Mouse (Mus musculus) liver, embryonic 15.5 days (tissue): ENCODE measurements around the gene Btbd9. TPM values are rescaled to one million over a fixed set of nuclear protein-coding genes. Genes with fewer than 3 reads are reported as not detected.

ENCODE experiments used
- ATAC-seq: fragments of 200-750 bp; cut with Nextera tagmentation; 2 replicates; pipeline ENCODE4 v1.8.0; 2017; ENCODE audit warnings: moderate number of reproducible peaks, mild to moderate bottlenecking, moderate library complexity; ENCODE audit not compliant: insufficient read depth
- H3K27ac ChIP-seq: fragments of 300-500 bp; sonication (generic); replicated peaks from 2 replicates; pipeline ENCODE4 v1.5.1; 2015; ENCODE audit warnings: mild to moderate bottlenecking, inconsistent platforms
- H3K27me3 ChIP-seq: fragments of 300-500 bp; sonication (generic); 2 replicates; pipeline ENCODE4 v1.6.1; 2015; ENCODE audit warnings: mild to moderate bottlenecking, inconsistent platforms
- H3K36me3 ChIP-seq: fragments of 300-500 bp; sonication (generic); replicated peaks from 2 replicates; pipeline ENCODE4 v1.6.1; 2015; ENCODE audit warnings: moderate library complexity, mild to moderate bottlenecking, inconsistent platforms
- H3K4me1 ChIP-seq: fragments of 300-500 bp; sonication (generic); replicated peaks from 2 replicates; pipeline ENCODE4 v1.6.1; 2015; ENCODE audit warnings: inconsistent platforms
- H3K4me2 ChIP-seq: fragments of 300-500 bp; sonication (generic); 2 replicates; pipeline ENCODE4 v1.6.1; 2015; ENCODE audit warnings: moderate library complexity, mild to moderate bottlenecking, inconsistent platforms
- H3K4me3 ChIP-seq: fragments of 300-500 bp; sonication (generic); replicated peaks from 2 replicates; pipeline ENCODE4 v1.5.1; 2015; ENCODE audit warnings: mild to moderate bottlenecking, inconsistent platforms
- H3K9ac ChIP-seq: fragments of 300-500 bp; sonication (generic); 2 replicates; pipeline ENCODE4 v1.6.1; 2015; ENCODE audit warnings: moderate library complexity, mild to moderate bottlenecking, inconsistent platforms
- H3K9me3 ChIP-seq: fragments of 300-500 bp; sonication (generic); replicated peaks from 2 replicates; pipeline ENCODE4 v1.6.1; 2016; ENCODE audit warnings: inconsistent platforms
- WGBS: fragments of 180-500 bp; shearing (Covaris S2); methylation state at CpG from one replicate; pipeline ENCODE4 v1.1.7; 2015; ENCODE audit warnings: mixed read lengths; ENCODE audit not compliant: insufficient replicate concordance; 5-methylcytosine and 5-hydroxymethylcytosine counted together
- polyA plus RNA-seq: library from polyadenylated mRNA; unstranded; fragments of >200 nt; fragmentation: Nextera tagmentation; extraction: Ambion mirVana; gene quantifications from 2 replicates; pipeline ENCODE4 v1.2.1, GENCODE M21; 2015

The Btbd9 gene
- polyA plus RNA-seq, 1 experiment from 2014 or later = 12.2 TPM

GRCm38 (mm10) chr17:30187581-30187980, 388.7 kb downstream of the Btbd9 start:
- Histone ChIP-seq H3K27me3 (no peaks in the 10 kb centered on the region), H3K4me3 (no peak overlapping the region), H3K4me1 (no peaks in the 10 kb centered on the region), H3K27ac (no peak overlapping the region), H3K4me2 (no peak overlapping the region), H3K36me3 (peaks cover 4% of the 10 kb centered on the region; the same call in 1 of the 2 replicates), H3K9me3 (no peaks in the 10 kb centered on the region), H3K9ac (no peak overlapping the region)
- 66% methylated on average over 5 of the region's 5 CpGs for WGBS
- ATAC-seq = no peak

GRCm38 (mm10) chr17:30187154-30187553, 389.1 kb downstream of the Btbd9 start:
- H3K9me3 ChIP-seq = no peaks in the 10 kb centered on the region
- no peak overlapping the region for H3K4me3 ChIP-seq

GRCm38 (mm10) chr17:30183561-30183960, 392.7 kb downstream of the Btbd9 start:
- no peaks in the 10 kb centered on the region for H3K36me3 ChIP-seq
- H3K4me3 ChIP-seq = no peak overlapping the region
- no peaks in the 10 kb centered on the region for H3K4me1 ChIP-seq
- ATAC-seq = no peak
- 86% methylated on average over 6 of the region's 6 CpGs for WGBS
- no peaks in the 10 kb centered on the region for H3K9me3 ChIP-seq
- no peaks in the 10 kb centered on the region for H3K27me3 ChIP-seq
- no peak overlapping the region for H3K27ac ChIP-seq
- no peak overlapping the region for H3K9ac ChIP-seq
- no peak overlapping the region for H3K4me2 ChIP-seq

More at GRCm38 (mm10) chr17:30187154-30187553, 389.1 kb downstream of the Btbd9 start:
- Histone ChIP-seq H3K4me1 (no peaks in the 10 kb centered on the region), H3K36me3 (no peaks in the 10 kb centered on the region), H3K27me3 (no peaks in the 10 kb centered on the region), H3K9ac (no peak overlapping the region), H3K4me2 (no peak overlapping the region), H3K27ac (no peak overlapping the region)
- no peak for ATAC-seq
- WGBS = 83% methylated on average over 6 of the region's 6 CpGs

- H3K9ac ChIP-seq = no peak overlapping the region
- no peaks in the 10 kb centered on the region for H3K4me1 ChIP-seq
- H3K9me3 ChIP-seq = no peaks in the 10 kb centered on the region
- no peaks in the 10 kb centered on the region for H3K36me3 ChIP-seq
- H3K4me3 ChIP-seq = no peak overlapping the region
- 25% methylated on average over 2 of the region's 2 CpGs for WGBS
- no peak for ATAC-seq
- H3K4me2 ChIP-seq = no peak overlapping the region
- no peak overlapping the region for H3K27ac ChIP-seq
- H3K27me3 ChIP-seq = no peaks in the 10 kb centered on the region
Observed at GRCm38 (mm10) chr17:30182063-30182462, 394.2 kb downstream of the Btbd9 start.

- no peak for ATAC-seq
- Histone ChIP-seq H3K9me3 (no peaks in the 10 kb centered on the region), H3K9ac (no peak overlapping the region), H3K27me3 (no peaks in the 10 kb centered on the region), H3K4me2 (no peak overlapping the region), H3K4me3 (no peak overlapping the region), H3K27ac (no peak overlapping the region), H3K36me3 (no peaks in the 10 kb centered on the region), H3K4me1 (no peaks in the 10 kb centered on the region)
- 12% methylated on average over 4 of the region's 4 CpGs for WGBS
Observed at GRCm38 (mm10) chr17:30181554-30181953, 394.7 kb downstream of the Btbd9 start.

- Histone ChIP-seq H3K4me1 (no peaks in the 10 kb centered on the region), H3K4me2 (no peak overlapping the region), H3K36me3 (no peaks in the 10 kb centered on the region), H3K27ac (no peak overlapping the region), H3K4me3 (no peak overlapping the region), H3K9me3 (no peaks in the 10 kb centered on the region), H3K27me3 (no peaks in the 10 kb centered on the region), H3K9ac (no peak overlapping the region)
- 75% methylated on average over 6 of the region's 6 CpGs for WGBS
- ATAC-seq = no peak
Observed at GRCm38 (mm10) chr17:30180197-30180596, 396.1 kb downstream of the Btbd9 start.

- Histone ChIP-seq H3K4me2 (no peak overlapping the region), H3K4me3 (no peak overlapping the region), H3K4me1 (no peaks in the 10 kb centered on the region), H3K36me3 (no peaks in the 10 kb centered on the region), H3K27ac (no peak overlapping the region), H3K9ac (no peak overlapping the region), H3K27me3 (no peaks in the 10 kb centered on the region), H3K9me3 (no peaks in the 10 kb centered on the region)
- 69% methylated on average over 1 of the region's 1 CpGs for WGBS
- ATAC-seq = no peak
Observed at GRCm38 (mm10) chr17:30178402-30178801, 397.9 kb downstream of the Btbd9 start.

GRCm38 (mm10) chr17:30177435-30177834, 398.9 kb downstream of the Btbd9 start:
- 83% methylated on average over 4 of the region's 4 CpGs for WGBS

More at GRCm38 (mm10) chr17:30177435-30177834, 398.9 kb downstream of the Btbd9 start:
- Histone ChIP-seq H3K9ac (no peak overlapping the region), H3K27ac (no peak overlapping the region), H3K9me3 (no peaks in the 10 kb centered on the region), H3K4me1 (no peaks in the 10 kb centered on the region), H3K4me3 (no peak overlapping the region), H3K27me3 (no peaks in the 10 kb centered on the region), H3K4me2 (no peak overlapping the region), H3K36me3 (no peaks in the 10 kb centered on the region)
- ATAC-seq = no peak

Other genes with a start within 250 kb of the Btbd9 start
- 1.1 and 1.4 TPM in 2 replicates for gene Dnah8, start 47.9 kb upstream of the Btbd9 start, polyA plus RNA-seq
- gene Glo1, start 50.4 kb upstream of the Btbd9 start, polyA plus RNA-seq = 234 and 243 TPM in 2 replicates